Mouse (Mus musculus) neural tube, embryonic 14.5 days (tissue): ENCODE measurements at regions not wholly inside any gene's neighbourhood (a gene's known extent, or its start where the extent isn't known, plus 50 kb on each side); places are given as distances from the start of the nearest gene placed in this dataset.

ENCODE experiments used
- ATAC-seq: fragments of 200-750 bp; cut with Nextera tagmentation; 2 replicates; pipeline ENCODE4 v1.8.0; 2017; ENCODE audit warnings: low read depth, mild to moderate bottlenecking, moderate TSS enrichment, moderate library complexity
- H3K27ac ChIP-seq: fragments of 300-500 bp; sonication (generic); 2 replicates; pipeline ENCODE4 v1.5.1; 2014; ENCODE audit warnings: low read depth, mild to moderate bottlenecking, control low read depth, low read length, moderate library complexity, mixed read lengths
- H3K27me3 ChIP-seq: fragments of 300-500 bp; sonication (generic); 2 replicates; pipeline ENCODE4 v1.6.1; 2014; ENCODE audit warnings: low read length; ENCODE audit not compliant: control insufficient read depth, insufficient read depth
- H3K36me3 ChIP-seq: fragments of 300-500 bp; sonication (generic); 2 replicates; pipeline ENCODE4 v1.6.1; 2014; ENCODE audit warnings: low read length, mixed read lengths; ENCODE audit not compliant: control insufficient read depth, insufficient read depth
- H3K4me1 ChIP-seq: fragments of 300-500 bp; sonication (generic); 2 replicates; pipeline ENCODE4 v1.6.1; 2014; ENCODE audit warnings: low read length; ENCODE audit not compliant: control insufficient read depth, insufficient read depth
- H3K4me2 ChIP-seq: fragments of 300-500 bp; sonication (generic); 2 replicates; pipeline ENCODE4 v1.6.1; 2014; ENCODE audit warnings: mild to moderate bottlenecking, low read depth, low read length, control low read depth
- H3K4me3 ChIP-seq: fragments of 300-500 bp; sonication (generic); 2 replicates; pipeline ENCODE4 v1.5.1; 2014; ENCODE audit warnings: low read depth, low read length, control low read depth, mixed read lengths
- H3K9ac ChIP-seq: fragments of 300-500 bp; sonication (generic); replicated peaks from 2 replicates; pipeline ENCODE4 v1.6.1; 2014; ENCODE audit warnings: low read depth, mild to moderate bottlenecking, control low read depth, low read length, mixed read lengths
- H3K9me3 ChIP-seq: fragments of 300-500 bp; sonication (generic); 2 replicates; pipeline ENCODE4 v1.6.1; 2016; ENCODE audit warnings: low read length; ENCODE audit not compliant: control insufficient read depth
- WGBS: fragments of 180-500 bp; shearing (Covaris S2); extraction: QIAGEN DNeasy Blood & Tissue Kit; methylation state at CpG from one replicate; pipeline ENCODE4 v1.1.7; 2014; 5-methylcytosine and 5-hydroxymethylcytosine counted together

DNA sequence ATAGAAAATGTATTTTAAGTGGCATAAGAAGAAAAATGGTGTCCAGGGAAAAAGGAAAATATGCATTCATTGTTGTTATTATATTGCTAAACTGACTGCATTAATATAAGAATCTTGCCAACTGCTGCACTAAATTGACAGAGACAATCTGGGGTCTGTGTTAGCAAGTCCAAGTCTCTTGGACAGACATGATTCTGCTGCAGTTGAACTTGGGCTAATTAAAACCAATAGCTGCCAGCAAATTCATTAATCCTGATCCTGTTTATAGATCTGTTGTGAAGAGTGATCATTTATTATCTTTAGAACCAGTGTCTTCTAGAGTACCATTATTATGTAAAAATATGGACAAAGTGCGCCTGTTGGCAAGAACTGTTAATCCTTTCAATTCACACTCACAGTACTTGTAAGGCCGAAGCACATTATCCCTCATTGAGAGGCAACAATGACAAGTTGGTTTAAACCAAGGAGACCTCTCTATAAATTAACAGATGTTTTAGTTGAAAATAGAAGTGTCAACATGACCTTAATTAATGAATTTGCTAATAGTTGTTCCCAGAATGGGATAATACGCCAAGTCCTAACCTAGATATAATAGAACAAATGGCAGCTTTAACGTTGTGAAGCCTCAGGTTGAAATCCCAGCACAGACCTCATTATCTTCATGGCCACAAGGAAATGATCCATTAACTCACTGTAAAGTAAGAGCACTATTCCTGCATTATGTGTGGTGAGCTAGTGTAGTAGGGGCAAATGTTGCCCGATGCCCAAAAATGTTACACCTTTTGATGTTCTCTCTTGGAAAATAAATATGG is 205.1 kb upstream of the Gm12666 start:
- no peaks in the 10 kb centered on the region for H3K9me3 ChIP-seq
- H3K36me3 ChIP-seq, result no peaks in the 10 kb centered on the region
- H3K27me3 ChIP-seq, result no peaks in the 10 kb centered on the region
- WGBS, result 39% methylated on average over 5 of the region's 5 CpGs
- H3K4me1 ChIP-seq, result no peaks in the 10 kb centered on the region
- H3K27ac ChIP-seq, result no peak overlapping the region
- peak; percentile 49; the same call in 1 of the 2 replicates for ATAC-seq
- no peak overlapping the region for H3K4me3 ChIP-seq
- no peak overlapping the region for H3K9ac ChIP-seq
- H3K4me2 ChIP-seq, result no peak overlapping the region
